Mouse (Mus musculus) right cerebral cortex, adult 2 months (tissue): Measurements from ENCODE around the gene Defb35.
A peak's percentile ranks its signal among the peaks of the same experiment; 100 is the strongest.
"Not testable (repeated sequence)": the region's sequence is repeated elsewhere in the genome, so short reads cannot be mapped to it uniquely, and the experiment has no call there.

Experiments used
- DNase-seq, 2 experiments: peaks; one replicate each; pipeline ENCODE4 v3.0.0; 2021 to 2022; ENCODE audit warnings: low spot score in 2 of 2

The Defb35 gene

GRCm38 (mm10) chr8:21938052-21938451, at the start of gene Defb35:
TSS of gene Defb35 (plus strand) at chr8:21938352.
- not testable (repeated sequence) for DNase-seq

GRCm38 (mm10) chr8:21906290-21906689, 31.9 kb upstream of the Defb35 start, which contains the start of gene Defb11:
TSS of gene Defb11 (minus strand) at chr8:21906412.
- not testable (repeated sequence) for DNase-seq

- no peak for DNase-seq
These were observed 26.2 kb upstream of the Defb35 start for GRCm38 (mm10) chr8:21911931-21912330.

GRCm38 (mm10) chr8:21912554-21912953, 25.6 kb upstream of the Defb35 start:
- no peak for DNase-seq

GRCm38 (mm10) chr8:21915625-21916024, 22.5 kb upstream of the Defb35 start:
- peak; percentile 19 to 26 for DNase-seq

- DNase-seq = not testable (repeated sequence)
These were observed 7.4 kb upstream of the Defb35 start for GRCm38 (mm10) chr8:21930754-21931153.

- no peak for DNase-seq
These were observed 5.5 kb upstream of the Defb35 start, which contains the start of gene Defb15 for GRCm38 (mm10) chr8:21932610-21933009. TSS of gene Defb15 (minus strand) at chr8:21932710.

GRCm38 (mm10) chr8:21946462-21946861, 8.3 kb downstream of the Defb35 start, which contains the start of gene Defb13:
TSS of gene Defb13 (plus strand) at chr8:21946762.
- DNase-seq = no peak

- no peak for DNase-seq
These were observed 9.3 kb downstream of the Defb35 start for GRCm38 (mm10) chr8:21947311-21948017.

- peak; percentile 58 to 69 for DNase-seq
These were observed 17.2 kb downstream of the Defb35 start for GRCm38 (mm10) chr8:21955321-21955720.

GRCm38 (mm10) chr8:21956336-21956735, 18.2 kb downstream of the Defb35 start:
- DNase-seq = no peak

GRCm38 (mm10) chr8:21958414-21958813, 20.3 kb downstream of the Defb35 start, which contains the start of gene Fam90a1a:
TSS of gene Fam90a1a (plus strand) at chr8:21958714.
- no peak for DNase-seq

GRCm38 (mm10) chr8:21966646-21967045, 28.5 kb downstream of the Defb35 start:
- no peak for DNase-seq

GRCm38 (mm10) chr8:21969475-21969874, 31.3 kb downstream of the Defb35 start, which contains the start of gene Ccdc70:
TSS of gene Ccdc70 (plus strand) at chr8:21969775.
- no peak for DNase-seq

- peak; percentile 15 to 18 for DNase-seq
These were observed 40.0 kb downstream of the Defb35 start for GRCm38 (mm10) chr8:21978193-21978592.

- peak; percentile 52 to 53 for DNase-seq
These were observed 43.6 kb downstream of the Defb35 start for GRCm38 (mm10) chr8:21981664-21982337.
